Mouse (Mus musculus): ENCODE data around the gene Tmco1.
"Not testable (repeated sequence)": the region's sequence is repeated elsewhere in the genome, so short reads cannot be mapped to it uniquely, and the experiment has no call there.

DNA sequence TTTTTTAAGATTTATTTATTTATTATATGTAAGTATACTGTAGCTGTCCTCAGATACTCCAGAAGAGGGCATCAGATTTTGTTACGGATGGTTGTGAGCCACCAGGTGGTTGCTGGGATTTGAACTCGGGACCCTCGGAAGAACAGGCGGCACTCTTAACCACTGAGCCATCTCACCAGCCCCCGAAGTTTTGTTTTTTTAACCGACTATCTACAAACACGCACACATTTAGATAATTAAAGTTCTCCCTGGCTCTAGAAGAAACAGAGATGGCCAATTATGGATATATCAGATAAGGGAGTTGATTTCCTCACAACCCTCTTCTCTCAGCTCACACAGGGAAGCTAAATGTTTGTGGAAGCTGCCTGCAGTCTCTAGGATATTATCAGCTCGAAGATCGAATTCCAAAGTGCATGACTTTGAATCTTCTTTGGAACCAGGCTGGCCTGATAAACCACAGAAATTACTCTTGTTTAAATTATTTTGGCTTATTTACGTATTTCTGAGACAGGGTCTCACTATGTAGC, 37.9 kb downstream of the Tmco1 start:
- not testable (repeated sequence) for TF ChIP-seq CTCF (IDR thresholded peaks at IDR 0.05); POLR2A (IDR thresholded peaks at IDR 0.05; ENCODE audit: insufficient read depth, low read depth, low read length)
